Mouse (Mus musculus): ENCODE results near the gene Krtap27-1. TPM values are rescaled to one million over a fixed set of nuclear protein-coding genes. Genes with fewer than 3 reads are reported as not detected.

The Krtap27-1 gene
- polyA plus RNA-seq, 1 experiment: not detected

DNA sequence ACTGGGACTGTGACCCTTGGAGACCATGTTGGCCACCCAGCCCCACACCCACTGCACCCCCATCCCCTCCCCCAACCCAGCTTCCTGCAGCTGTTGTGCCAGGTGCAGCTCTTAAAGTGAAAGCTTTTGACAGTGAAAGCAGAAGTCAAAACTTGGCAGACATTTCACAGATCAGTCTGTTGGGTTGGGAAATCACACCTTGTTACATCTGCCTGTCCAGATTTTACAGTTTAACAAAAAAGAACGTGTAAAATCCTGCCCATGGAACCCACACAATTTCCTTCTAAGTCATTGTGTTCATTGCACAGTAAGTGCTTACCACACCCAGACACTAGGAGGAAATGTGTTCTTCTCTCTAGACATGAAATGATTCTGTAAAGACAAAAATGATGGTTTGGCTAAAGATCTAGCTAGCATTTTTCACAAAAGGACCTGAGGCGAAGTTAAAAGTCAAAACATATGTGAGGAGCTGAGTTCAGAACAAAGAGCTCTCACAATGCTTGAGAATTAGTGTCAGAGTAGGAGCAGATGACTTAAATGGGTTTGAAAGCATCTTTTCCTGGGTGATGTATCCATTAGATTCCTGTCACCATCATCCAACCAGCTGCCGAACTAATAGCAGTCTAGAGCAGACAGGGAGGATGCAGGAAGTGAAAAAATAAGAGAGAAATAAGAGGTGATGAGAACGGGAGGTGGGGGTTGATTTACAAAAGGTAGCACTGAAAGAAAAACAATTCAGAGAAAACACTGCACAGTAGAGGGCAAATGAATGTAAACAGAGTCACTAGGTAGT is 29.8 kb upstream of the Krtap27-1 start:
- H3K36me3 ChIP-seq (ENCODE audit: control insufficient read depth, insufficient read depth, low read length): no peaks in the 10 kb centered on the region
- no peak overlapping the region for H3K4me3 ChIP-seq (ENCODE audit: control insufficient read depth, insufficient read depth, low read length)
- DNase-seq: peak; percentile 68
- no peak overlapping the region; the same call in 1 of the 2 replicates for H3K27ac ChIP-seq (ENCODE audit: control insufficient read depth, insufficient read depth, low read length)
- H3K4me1 ChIP-seq (replicated peaks; ENCODE audit: control insufficient read depth, insufficient read depth, low read length): no peaks in the 10 kb centered on the region
- TF ChIP-seq POLR2A (IDR thresholded peaks at IDR 0.05; ENCODE audit: control insufficient read depth, extremely low read depth, insufficient read depth, low read length, poor library complexity): no peak
- TF ChIP-seq CTCF (IDR thresholded peaks at IDR 0.05; ENCODE audit: borderline replicate concordance, control insufficient read depth, extremely low read depth, insufficient read depth, low read length, poor library complexity): no peak
- H3K27me3 ChIP-seq (ENCODE audit: control insufficient read depth, insufficient read depth, low read length): no peaks in the 10 kb centered on the region
- 31% methylated on average over 4 of the region's 4 CpGs for WGBS

- Histone ChIP-seq H3K27me3 (ENCODE audit: control insufficient read depth, insufficient read depth, low read length) (no peaks in the 10 kb centered on the region), H3K27ac (ENCODE audit: control insufficient read depth, insufficient read depth, low read length) (no peak overlapping the region), H3K36me3 (ENCODE audit: control insufficient read depth, insufficient read depth, low read length) (no peaks in the 10 kb centered on the region), H3K4me3 (ENCODE audit: control insufficient read depth, insufficient read depth, low read length) (no peak overlapping the region), H3K4me1 (replicated peaks; ENCODE audit: control insufficient read depth, insufficient read depth, low read length) (no peaks in the 10 kb centered on the region)
- 86% methylated on average over 4 of the region's 4 CpGs for WGBS
- no peak for DNase-seq
- TF ChIP-seq POLR2A (IDR thresholded peaks at IDR 0.05; ENCODE audit: control insufficient read depth, extremely low read depth, insufficient read depth, low read length, poor library complexity): no peak
- no peak for TF ChIP-seq CTCF (IDR thresholded peaks at IDR 0.05; ENCODE audit: borderline replicate concordance, control insufficient read depth, extremely low read depth, insufficient read depth, low read length, poor library complexity)
These were observed 24.8 kb upstream of the Krtap27-1 start for GRCm38 (mm10) chr16:88696256-88696655.

GRCm38 (mm10) chr16:88681282-88681681 is 9.8 kb upstream of the Krtap27-1 start:
- Histone ChIP-seq H3K27ac (ENCODE audit: control insufficient read depth, insufficient read depth, low read length) (no peak overlapping the region), H3K36me3 (ENCODE audit: control insufficient read depth, insufficient read depth, low read length) (no peaks in the 10 kb centered on the region), H3K27me3 (ENCODE audit: control insufficient read depth, insufficient read depth, low read length) (no peaks in the 10 kb centered on the region), H3K4me3 (ENCODE audit: control insufficient read depth, insufficient read depth, low read length) (no peak overlapping the region), H3K4me1 (replicated peaks; ENCODE audit: control insufficient read depth, insufficient read depth, low read length) (no peaks in the 10 kb centered on the region)
- DNase-seq: no peak
- TF ChIP-seq POLR2A (IDR thresholded peaks at IDR 0.05; ENCODE audit: control insufficient read depth, extremely low read depth, insufficient read depth, low read length, poor library complexity): no peak
- TF ChIP-seq CTCF (IDR thresholded peaks at IDR 0.05; ENCODE audit: borderline replicate concordance, control insufficient read depth, extremely low read depth, insufficient read depth, low read length, poor library complexity): no peak
- 74% methylated on average over 2 of the region's 2 CpGs for WGBS

DNA sequence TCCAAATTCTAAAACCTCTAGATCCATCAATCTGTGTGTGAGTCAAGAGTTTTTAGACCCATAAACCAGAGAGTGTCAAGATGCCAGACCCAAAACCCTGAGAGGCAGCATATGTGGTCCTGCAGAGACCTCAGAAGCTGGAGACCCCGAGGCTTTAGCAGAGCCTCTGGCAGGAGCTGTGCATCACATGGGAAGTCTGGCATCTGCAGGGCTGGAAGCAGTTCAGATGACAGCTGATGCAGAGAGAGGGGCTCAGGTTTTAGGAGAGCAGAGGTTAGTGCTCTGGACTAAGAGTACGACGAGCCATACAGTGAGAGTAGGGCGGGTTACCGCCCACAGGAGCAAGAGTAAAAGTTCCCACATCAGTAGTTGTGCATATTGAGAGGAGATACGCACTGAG is 7.6 kb upstream of the Krtap27-1 start:
- Histone ChIP-seq H3K36me3 (ENCODE audit: control insufficient read depth, insufficient read depth, low read length) (no peaks in the 10 kb centered on the region), H3K27me3 (ENCODE audit: control insufficient read depth, insufficient read depth, low read length) (no peaks in the 10 kb centered on the region), H3K4me1 (replicated peaks; ENCODE audit: control insufficient read depth, insufficient read depth, low read length) (no peaks in the 10 kb centered on the region), H3K4me3 (ENCODE audit: control insufficient read depth, insufficient read depth, low read length) (no peak overlapping the region), H3K27ac (ENCODE audit: control insufficient read depth, insufficient read depth, low read length) (no peak overlapping the region)
- WGBS: 89% methylated on average over 6 of the region's 6 CpGs
- DNase-seq: no peak
- TF ChIP-seq POLR2A (IDR thresholded peaks at IDR 0.05; ENCODE audit: control insufficient read depth, extremely low read depth, insufficient read depth, low read length, poor library complexity) (no peak), CTCF (IDR thresholded peaks at IDR 0.05; ENCODE audit: borderline replicate concordance, control insufficient read depth, extremely low read depth, insufficient read depth, low read length, poor library complexity) (no peak)

- Histone ChIP-seq H3K36me3 (ENCODE audit: control insufficient read depth, insufficient read depth, low read length) (no peaks in the 10 kb centered on the region), H3K27me3 (ENCODE audit: control insufficient read depth, insufficient read depth, low read length) (no peaks in the 10 kb centered on the region), H3K27ac (ENCODE audit: control insufficient read depth, insufficient read depth, low read length) (no peak overlapping the region), H3K4me1 (replicated peaks; ENCODE audit: control insufficient read depth, insufficient read depth, low read length) (no peaks in the 10 kb centered on the region), H3K4me3 (ENCODE audit: control insufficient read depth, insufficient read depth, low read length) (no peak overlapping the region)
- 72% methylated on average over 1 of the region's 1 CpGs for WGBS
- DNase-seq: no peak
- TF ChIP-seq CTCF (IDR thresholded peaks at IDR 0.05; ENCODE audit: borderline replicate concordance, control insufficient read depth, extremely low read depth, insufficient read depth, low read length, poor library complexity): no peak
- no peak for TF ChIP-seq POLR2A (IDR thresholded peaks at IDR 0.05; ENCODE audit: control insufficient read depth, extremely low read depth, insufficient read depth, low read length, poor library complexity)
These were observed 14.0 kb downstream of the Krtap27-1 start for GRCm38 (mm10) chr16:88657426-88657825.

GRCm38 (mm10) chr16:88651952-88652351 is 19.5 kb downstream of the Krtap27-1 start:
- Histone ChIP-seq H3K27ac (ENCODE audit: control insufficient read depth, insufficient read depth, low read length) (no peak overlapping the region), H3K4me1 (replicated peaks; ENCODE audit: control insufficient read depth, insufficient read depth, low read length) (no peaks in the 10 kb centered on the region), H3K4me3 (ENCODE audit: control insufficient read depth, insufficient read depth, low read length) (no peak overlapping the region), H3K27me3 (ENCODE audit: control insufficient read depth, insufficient read depth, low read length) (no peaks in the 10 kb centered on the region), H3K36me3 (ENCODE audit: control insufficient read depth, insufficient read depth, low read length) (no peaks in the 10 kb centered on the region)
- DNase-seq: no peak
- WGBS: 53% methylated on average over 2 of the region's 2 CpGs
- TF ChIP-seq CTCF (IDR thresholded peaks at IDR 0.05; ENCODE audit: borderline replicate concordance, control insufficient read depth, extremely low read depth, insufficient read depth, low read length, poor library complexity) (no peak), POLR2A (IDR thresholded peaks at IDR 0.05; ENCODE audit: control insufficient read depth, extremely low read depth, insufficient read depth, low read length, poor library complexity) (no peak)
